Mouse (Mus musculus) MEL (cell line): ENCODE data around the gene Itpr1.

Experiments
- CTCF ChIP-seq, 3 experiments: IDR thresholded peaks in 2 of 3; conservative IDR thresholded peaks in 1 of 3; 2 replicates each; pipeline ENCODE4 v1.5.1; 2011 to 2012; ENCODE audit warnings: low read length in 3 of 3, low read depth in 2 of 3, mild to moderate bottlenecking in 2 of 3, improper control_type of control experiment in 1 of 3, inconsistent platforms in 1 of 3, mixed read lengths in 1 of 3, moderate library complexity in 1 of 3; ENCODE audit not compliant: control insufficient read depth in 1 of 3, insufficient read depth in 1 of 3, poor library complexity in 1 of 3, severe bottlenecking in 1 of 3
- E2F4 ChIP-seq: IDR thresholded peaks from 2 replicates; pipeline ENCODE4 v1.6.1; 2011; ENCODE audit warnings: low read depth, low read length, improper control_type of control experiment, borderline replicate concordance
- EP300 ChIP-seq, 2 experiments: IDR thresholded peaks; 2 replicates each; pipeline ENCODE4 v1.6.1; 2011; ENCODE audit warnings: improper control_type of control experiment in 2 of 2, low read length in 2 of 2, low read depth in 1 of 2, mild to moderate bottlenecking in 1 of 2
- JUND ChIP-seq: IDR thresholded peaks from 2 replicates; pipeline ENCODE4 v1.6.1; 2011; ENCODE audit warnings: low read depth, mild to moderate bottlenecking, improper control_type of control experiment, low read length
- NELFE ChIP-seq: IDR thresholded peaks from 2 replicates; pipeline ENCODE4 v1.6.1; 2011; ENCODE audit warnings: low read depth, low read length, improper control_type of control experiment
- SMC3 ChIP-seq: IDR thresholded peaks from 2 replicates; pipeline ENCODE4 v1.6.1; 2011; ENCODE audit warnings: low read depth, low read length, improper control_type of control experiment
- UBTF ChIP-seq: IDR thresholded peaks from 2 replicates; pipeline ENCODE4 v1.6.1; 2012; ENCODE audit warnings: low read depth, mild to moderate bottlenecking, inconsistent platforms, low read length, improper control_type of control experiment, moderate library complexity, borderline replicate concordance; ENCODE audit not compliant: insufficient read depth
- USF1 ChIP-seq: IDR thresholded peaks from 2 replicates; pipeline ENCODE4 v1.6.1; 2014; ENCODE audit warnings: low read depth, mild to moderate bottlenecking, inconsistent platforms, low read length, improper control_type of control experiment, moderate library complexity

DNA sequence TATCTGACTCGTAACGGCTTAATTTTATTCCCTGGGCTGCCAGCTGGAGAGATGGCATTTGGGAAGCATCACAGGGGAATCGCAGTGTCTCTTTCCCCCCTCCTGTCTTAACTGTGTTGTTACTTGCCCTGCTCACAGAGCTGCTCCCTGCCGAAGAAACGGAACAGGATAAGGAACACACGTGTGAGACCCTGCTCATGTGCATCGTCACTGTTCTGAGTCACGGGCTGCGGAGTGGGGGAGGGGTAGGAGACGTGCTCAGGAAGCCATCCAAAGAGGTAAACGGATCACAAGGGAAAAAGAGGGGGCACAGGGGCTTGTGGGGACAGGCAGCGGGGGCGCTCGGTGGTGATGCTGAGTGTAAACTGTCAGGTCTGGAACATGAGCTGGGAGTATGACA is 305.7 kb downstream of the Itpr1 start:
- no peak for TF ChIP-seq NELFE
- no peak for TF ChIP-seq SMC3
- TF ChIP-seq CTCF (IDR thresholded peaks at IDR 0.05 in 2 of 3, conservative IDR thresholded peaks at IDR 0.05 in 1 of 3; ENCODE audit: control insufficient read depth in 1 of 3, insufficient read depth in 1 of 3, low read depth in 2 of 3, low read length in 3 of 3, poor library complexity in 1 of 3, severe bottlenecking in 1 of 3) = no peak
- TF ChIP-seq JUND = no peak
- TF ChIP-seq UBTF = no peak
- no peak for TF ChIP-seq EP300 (IDR thresholded peaks at IDR 0.05; ENCODE audit: low read depth in 1 of 2, low read length in 2 of 2)
- TF ChIP-seq USF1 = no peak
- TF ChIP-seq E2F4 = no peak
